Comparison of ENCODE assay signal across 23 mouse cellular contexts in the genomic region with DNA sequence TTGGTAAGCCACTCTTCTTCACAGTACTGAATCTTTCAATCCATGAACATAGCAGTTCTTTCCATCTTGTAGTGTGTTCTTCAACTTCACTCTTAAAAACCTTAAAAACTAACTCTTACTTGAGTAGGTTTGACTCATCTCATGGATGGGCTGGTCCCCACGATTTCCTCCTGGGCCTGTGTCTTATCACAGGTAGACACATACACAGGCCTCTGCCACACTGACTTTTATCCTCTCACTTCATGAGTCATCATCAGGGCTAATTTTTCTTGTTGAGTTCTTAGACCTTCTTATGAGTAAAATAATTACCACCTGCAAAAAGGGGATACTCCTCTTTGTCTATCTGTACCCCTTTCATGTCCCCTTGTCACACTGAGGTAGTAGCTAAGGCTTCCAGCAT. TPM values are rescaled to one million over a fixed set of nuclear protein-coding genes. Genes with fewer than 3 reads are reported as not detected.
DNase-seq lines count a peak whose midpoint lies in the region; ATAC-seq lines count a peak whose summit lies in the region.
"Had no signal": no experiment of that assay in that cellular context is flagged by ENCODE, and none has a peak within 500 bp of the region (broad histone marks: within the 10 kb centered on the region; RNA-seq: fewer than 3 reads in every experiment).

No protein-coding gene starts in this region.

- H3K9me3 ChIP-seq in hindbrain, embryonic 11.5 days (ENCODE audit: control insufficient read depth, low read length) = peaks cover 3% of the 10 kb centered on the region

- peaks cover 4% of the 10 kb centered on the region for H3K36me3 ChIP-seq in hindbrain, embryonic 11.5 days (ENCODE audit: control insufficient read depth, insufficient read depth, low read length)

- no peak overlapping the region for H3K4me3 ChIP-seq in hindbrain, embryonic 11.5 days (ENCODE audit: low read depth, low read length)
- H3K4me3 ChIP-seq: embryonic facial prominence, embryonic 13.5 days; embryonic facial prominence, embryonic 15.5 days; erythroblast, embryonic 14.5 days; forebrain, embryonic 10.5 days; forebrain, embryonic 13.5 days; forebrain, embryonic 15.5 days had no signal

- no peak overlapping the region for H3K27ac ChIP-seq in hindbrain, embryonic 11.5 days (ENCODE audit: low read depth, low read length)
- H3K27ac ChIP-seq: embryonic facial prominence, embryonic 13.5 days; embryonic facial prominence, embryonic 15.5 days; forebrain, embryonic 10.5 days; forebrain, embryonic 13.5 days; forebrain, embryonic 15.5 days had no signal

- no peaks in the 10 kb centered on the region for H3K27me3 ChIP-seq in hindbrain, embryonic 11.5 days (ENCODE audit: control insufficient read depth, insufficient read depth, low read length)
- H3K27me3 ChIP-seq: embryonic facial prominence, embryonic 13.5 days; embryonic facial prominence, embryonic 15.5 days; forebrain, embryonic 13.5 days; forebrain, embryonic 15.5 days; Patski had no signal

- intact Hi-C loops in left cerebral cortex, postnatal 14 days (cut with DNase I) = no loop called here

- no peak overlapping the region for H3K4me2 ChIP-seq in hindbrain, embryonic 11.5 days (replicated peaks; ENCODE audit: low read depth, low read length)
- H3K4me2 ChIP-seq: embryonic facial prominence, embryonic 13.5 days; embryonic facial prominence, embryonic 15.5 days; forebrain, embryonic 13.5 days; forebrain, embryonic 15.5 days had no signal

- 100% methylated on average over 1 of the region's 1 CpGs for WGBS in hindbrain, embryonic 11.5 days

- DNase-seq in 416B (ENCODE audit: low read depth) = peak; percentile 13
- DNase-seq in c-Kit-positive CD71-negative TER-119-negative erythroid progenitor cells, embryonic 14.5 days (ENCODE audit: low read depth) = peak; percentile 8
- peak; percentile 11 for DNase-seq in c-Kit-positive CD71-positive TER-119-positive erythroid progenitor cells, embryonic 14.5 days (ENCODE audit: low spot score)
- DNase-seq in left cerebral cortex, postnatal 14 days (ENCODE audit: low spot score in 2 of 2) = no peak
- DNase-seq in hindbrain, embryonic 11.5 days (ENCODE audit: low spot score) = no peak
- DNase-seq: adrenal gland, adult 8-10 months; adrenal gland, postnatal 14 days; adrenal gland, postnatal 36 days; cerebellum, adult 11 months; cerebellum, adult 18-20 months; cerebellum, adult 8-10 months; cerebellum, adult 9-11 months; cerebellum, postnatal 14 days; cerebellum, postnatal 36 days; embryo, embryonic 11 days had no signal

- ATAC-seq in hindbrain, embryonic 11.5 days (ENCODE audit: low FRiP score) = no peak
- ATAC-seq: activated CD4-positive, CD25-positive, alpha-beta regulatory T cell, adult 4 months; forebrain, embryonic 13.5 days; forebrain, embryonic 15.5 days; Patski had no signal

- no peaks in the 10 kb centered on the region for H3K4me1 ChIP-seq in hindbrain, embryonic 11.5 days (replicated peaks; ENCODE audit: control insufficient read depth, insufficient read depth, low read length)
- H3K4me1 ChIP-seq: embryonic facial prominence, embryonic 13.5 days; embryonic facial prominence, embryonic 15.5 days; forebrain, embryonic 10.5 days; forebrain, embryonic 13.5 days; forebrain, embryonic 15.5 days had no signal

- H3K9ac ChIP-seq in hindbrain, embryonic 11.5 days (ENCODE audit: low read depth, low read length) = no peak overlapping the region
- H3K9ac ChIP-seq: embryonic facial prominence, embryonic 13.5 days; embryonic facial prominence, embryonic 15.5 days; forebrain, embryonic 13.5 days; forebrain, embryonic 15.5 days had no signal

RNA-seq across cellular contexts. Expression of a gene that starts 42.7 kb away (rescaled TPM):
- 1 to 10 TPM; 1.3 to 2.0 TPM for total RNA-seq in left cerebral cortex, postnatal 14 days (2021)
- 2.0 and 3.5 TPM in 2 replicates for polyA plus RNA-seq in hindbrain, embryonic 11.5 days (2014; fragmentation: Nextera tagmentation; extraction: Ambion mirVana)

RNA-seq across cellular contexts. Expression of a gene that starts 58.1 kb away (rescaled TPM):
- total RNA-seq in left cerebral cortex, postnatal 14 days (2021) = 10 to 100 TPM; 27.3 to 28.5 TPM
- polyA plus RNA-seq in hindbrain, embryonic 11.5 days (2014; fragmentation: Nextera tagmentation; extraction: Ambion mirVana) = 70.9 and 91.1 TPM in 2 replicates

Comparison
In these comparisons a context has a peak if more than half of its experiments do, and no peak if none do; other contexts are left out.
1. DNase-seq: peak in 416B (single experiment), c-Kit-positive CD71-negative TER-119-negative erythroid progenitor cells, embryonic 14.5 days (single experiment) and c-Kit-positive CD71-positive TER-119-positive erythroid progenitor cells, embryonic 14.5 days (single experiment); none in left cerebral cortex, postnatal 14 days (0 of 2) and hindbrain, embryonic 11.5 days (single experiment).